Mouse (Mus musculus) left cerebral cortex, postnatal 10 days (tissue): ENCODE measurements around the gene Cxcr4. TPM values are rescaled to one million over a fixed set of nuclear protein-coding genes. Genes with fewer than 3 reads are reported as not detected.
A peak's percentile ranks its signal among the peaks of the same experiment; 100 is the strongest.
"Not testable (repeated sequence)": the region's sequence is repeated elsewhere in the genome, so short reads cannot be mapped to it uniquely, and the experiment has no call there.

ENCODE experiments used
- DNase-seq, 2 experiments: peaks; one replicate each; pipeline ENCODE4 v3.0.0; 2021 to 2022; ENCODE audit warnings: low spot score in 2 of 2, mixed read lengths in 1 of 2; ENCODE audit errors: extremely low spot score in 1 of 2
- intact Hi-C: fragments of 180-260 bp; cut with DNase I; formaldehyde crosslinking; loops from one replicate; pipeline ENCODE4 v1.15.1; 2025
- total RNA-seq, 2 experiments: library from RNA; stranded (reverse); gene quantifications; 2 replicates each; pipeline ENCODE4 v1.2.3; 2021

Gene Cxcr4
- total RNA-seq, 2 experiments from 2014 or later: 7.2 to 10.0 TPM

DNA sequence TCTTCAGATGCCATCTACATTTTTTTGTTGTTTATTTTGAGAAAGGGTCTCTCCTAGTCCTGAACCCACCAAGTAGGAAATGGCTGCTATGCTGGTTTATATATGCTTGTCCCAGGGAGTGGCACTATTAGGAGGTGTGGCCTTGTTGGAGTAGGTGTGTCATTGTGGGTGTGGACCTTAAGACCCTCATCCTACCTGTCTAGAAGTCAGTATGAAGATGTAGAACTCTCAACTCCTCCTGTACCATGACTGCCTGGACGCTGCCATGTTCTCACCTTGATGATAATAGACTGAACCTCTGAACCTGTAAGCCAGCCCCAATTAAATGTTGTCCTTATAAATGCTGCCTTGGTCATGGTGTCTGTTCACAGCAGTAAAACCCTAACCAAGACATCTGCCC is 7.4 kb downstream of the Cxcr4 start:
- intact Hi-C loops, DNase-seq: not testable (repeated sequence)

DNA sequence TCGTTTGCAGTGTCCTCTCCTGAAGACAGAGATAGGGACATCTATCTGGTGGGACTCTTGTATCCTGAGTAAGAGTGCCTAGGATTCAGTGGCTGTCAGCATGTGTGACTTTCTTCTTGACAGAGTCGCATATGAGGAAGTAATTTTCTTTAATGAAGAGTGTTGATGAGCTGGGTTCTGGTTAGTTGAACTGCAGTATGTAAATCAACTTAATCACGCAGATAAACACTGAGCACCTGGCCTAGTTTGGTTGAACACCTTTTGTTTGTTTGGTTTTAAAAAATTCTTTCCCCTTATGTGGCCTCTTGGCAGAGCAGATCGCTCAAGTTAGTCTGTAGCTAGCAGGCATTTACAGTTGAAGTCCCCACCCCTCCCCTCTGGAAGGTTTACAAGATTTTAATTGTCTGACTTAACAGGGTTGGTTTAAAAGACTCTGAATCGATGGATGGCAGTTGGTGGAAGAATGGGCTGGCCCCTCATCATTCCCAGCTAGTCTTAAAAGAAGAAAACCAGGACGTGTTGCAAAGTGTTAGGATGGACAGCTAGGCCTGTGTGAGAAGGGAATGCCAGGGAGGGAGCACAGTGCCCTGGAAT is 8.7 kb downstream of the Cxcr4 start:
- intact Hi-C loops: no loop called here
- DNase-seq: no peak

DNA sequence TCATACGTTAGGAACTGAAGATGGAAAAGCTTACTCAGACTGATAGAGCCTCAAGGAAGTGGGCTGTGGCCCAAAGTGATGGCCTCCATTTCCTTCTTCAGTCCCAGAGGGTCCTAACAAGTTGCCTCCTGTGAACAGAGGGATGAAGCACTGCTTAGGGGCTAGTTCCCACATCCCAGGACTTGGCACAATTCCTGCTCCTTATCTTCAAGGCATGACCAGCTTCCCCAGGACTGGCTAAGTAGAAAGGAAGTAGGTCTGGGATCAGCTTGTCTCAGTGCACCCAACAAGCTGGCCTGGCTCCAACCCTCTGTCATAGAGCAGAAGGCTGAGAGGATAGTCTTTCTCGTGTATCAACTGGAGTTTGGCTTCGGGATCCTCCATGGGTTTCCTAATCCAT is 11.8 kb downstream of the Cxcr4 start:
- intact Hi-C loops: no loop called here
- no peak for DNase-seq

DNA sequence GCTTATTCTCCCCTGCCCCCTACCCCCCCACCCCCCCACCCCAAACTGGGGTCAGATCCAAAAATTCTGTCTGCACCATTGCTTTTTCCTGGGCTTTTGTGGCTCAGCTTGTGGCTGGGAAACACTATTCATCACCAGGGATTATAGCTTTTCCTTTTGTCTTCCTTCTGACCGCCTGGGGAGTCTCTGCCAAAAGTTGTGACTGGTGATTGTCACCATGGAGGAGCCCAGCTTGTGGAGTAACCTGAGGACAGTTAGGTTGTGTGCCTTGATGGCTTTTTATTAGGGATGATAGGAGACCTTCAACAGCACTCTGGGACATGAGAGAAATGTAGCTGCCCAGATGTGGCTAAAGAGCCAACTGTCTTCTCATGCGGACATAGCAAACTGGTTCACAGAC is 13.6 kb downstream of the Cxcr4 start:
- intact Hi-C loops: no loop called here
- DNase-seq: no peak

DNA sequence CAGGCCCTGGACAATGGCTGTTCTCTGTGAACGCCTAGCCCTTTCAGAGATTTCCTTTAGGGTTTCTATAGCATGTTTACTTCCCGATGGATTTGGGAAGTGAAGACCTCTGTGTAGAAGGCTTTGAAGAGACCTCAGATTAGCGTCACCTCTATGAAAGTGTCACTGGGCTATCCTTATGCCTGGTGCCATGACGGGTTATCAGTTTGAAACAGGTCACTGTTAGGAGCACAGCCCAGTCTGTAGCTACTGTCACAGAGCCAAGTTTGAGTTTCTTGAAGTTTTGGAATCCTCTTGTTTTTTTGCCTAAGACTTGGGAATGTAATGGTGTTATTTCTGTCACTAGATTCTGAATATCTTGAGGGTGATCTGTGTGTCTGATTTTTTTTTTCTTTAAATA is 17.0 kb downstream of the Cxcr4 start:
- intact Hi-C loops: no loop called here
- DNase-seq: no peak

DNA sequence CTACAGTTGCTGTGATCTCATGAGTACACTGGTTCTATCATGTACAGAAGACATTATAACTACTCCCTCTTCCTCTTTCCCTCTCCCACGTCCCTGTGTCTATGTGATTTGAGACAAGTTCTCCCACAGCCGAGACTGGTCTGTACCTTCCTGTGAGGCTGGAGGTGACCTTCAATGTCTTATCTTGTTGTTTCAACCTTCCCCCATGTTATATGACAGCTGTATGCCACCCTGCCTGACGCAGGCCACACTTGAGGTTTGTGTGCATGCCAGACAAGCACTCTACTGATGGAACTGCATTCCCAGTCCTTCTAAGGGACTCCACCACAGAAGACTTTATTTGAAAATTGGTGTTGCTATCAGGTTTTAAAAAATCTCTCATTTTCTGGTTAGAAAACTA is 21.1 kb downstream of the Cxcr4 start:
- no peak for DNase-seq
- intact Hi-C loops: no loop called here

DNA sequence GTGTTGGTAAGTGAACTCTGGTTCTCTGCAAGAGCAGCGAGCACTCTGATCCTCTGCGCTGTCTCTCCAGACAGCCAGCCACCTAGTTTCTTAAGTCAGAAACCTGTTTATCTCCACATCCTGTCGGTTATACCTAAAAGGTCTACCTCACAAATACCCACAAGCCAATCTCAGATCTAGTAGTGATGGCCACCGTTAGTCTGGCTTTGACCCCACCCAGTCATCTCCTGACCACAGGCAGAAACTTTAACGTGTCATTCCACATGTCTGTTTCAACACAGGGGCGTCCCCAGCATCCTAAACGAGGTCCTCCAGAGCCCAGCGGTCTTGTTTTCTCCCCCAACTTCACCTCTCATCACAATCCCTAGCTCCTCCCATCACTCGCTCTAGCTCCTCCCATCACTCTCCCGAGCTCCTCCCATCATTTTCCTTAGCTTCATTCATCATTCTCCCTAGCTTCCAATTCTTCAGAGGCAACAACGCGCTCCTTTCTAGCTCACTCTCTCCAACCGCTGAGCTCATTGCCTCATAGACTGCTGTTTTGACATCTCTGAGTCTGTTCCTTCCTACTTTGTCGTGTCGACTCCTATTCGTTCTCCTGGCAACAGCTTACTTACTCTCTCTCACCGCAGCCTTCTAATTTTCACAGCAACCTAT is 22.0 kb downstream of the Cxcr4 start:
- no peak for DNase-seq
- intact Hi-C loops: no loop called here

DNA sequence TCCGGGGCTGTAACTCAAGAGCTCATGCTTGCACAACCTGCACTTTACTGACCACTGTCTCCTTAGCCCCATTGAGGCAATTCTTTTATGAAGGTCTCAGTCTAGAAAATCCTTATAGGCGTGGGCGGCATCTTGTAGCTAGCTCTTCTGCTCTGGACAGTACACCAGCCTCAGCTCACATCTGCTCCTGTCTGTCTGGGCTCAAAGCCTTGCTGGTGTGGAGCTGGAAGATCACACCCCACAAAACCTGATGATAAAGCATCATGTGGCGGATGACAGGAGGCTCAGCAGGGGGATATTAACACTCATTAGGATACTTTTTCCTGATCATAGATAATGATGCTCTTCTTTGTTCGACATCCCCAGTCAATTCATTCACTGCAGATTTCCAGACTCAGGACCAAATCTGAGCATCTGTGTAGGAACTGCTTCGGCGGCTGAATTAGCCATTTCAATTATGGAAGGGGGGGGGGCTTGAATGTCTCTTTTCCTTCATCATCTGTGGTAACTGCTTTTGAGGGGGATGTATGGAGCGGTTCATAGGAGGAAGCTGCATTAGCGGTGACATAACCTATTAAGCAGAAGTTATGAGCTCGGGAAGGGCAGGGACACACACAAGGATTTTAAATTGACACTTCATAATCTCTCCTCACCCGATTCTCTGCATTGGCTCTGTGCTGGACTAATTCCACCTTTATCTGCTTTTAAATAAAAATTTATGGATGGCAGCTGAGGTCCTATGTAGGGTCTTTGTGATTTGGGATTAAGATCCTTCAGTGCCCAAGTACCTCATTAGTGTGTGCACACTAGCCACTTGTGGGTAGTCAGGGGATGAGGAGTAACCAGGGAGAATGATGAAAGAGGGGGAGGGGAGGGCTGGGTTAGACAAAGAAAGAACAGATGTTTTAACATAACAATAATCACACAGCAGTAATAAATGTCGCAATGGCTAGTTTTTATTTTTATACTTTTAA is 24.6 kb downstream of the Cxcr4 start:
- intact Hi-C loops: no loop called here
- no peak for DNase-seq

DNA sequence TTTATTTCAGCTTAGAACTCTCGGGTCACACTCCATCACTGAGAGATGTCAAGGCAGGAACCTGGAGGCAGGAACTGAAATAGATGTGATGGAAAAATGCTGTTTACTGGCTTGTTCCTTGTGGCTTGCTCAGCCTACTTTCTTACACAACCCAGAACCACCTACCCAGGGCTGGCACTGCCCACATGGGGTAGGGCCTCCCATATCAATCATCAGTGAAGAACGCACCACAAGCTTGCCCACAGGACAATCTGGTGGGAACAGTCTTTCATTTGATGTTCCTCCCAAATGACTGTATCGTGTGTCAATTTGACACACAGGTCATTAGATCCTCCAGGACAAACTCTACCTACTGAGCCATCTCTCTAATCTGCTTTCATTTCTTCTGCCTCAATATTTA is 28.2 kb downstream of the Cxcr4 start:
- intact Hi-C loops: no loop called here
- no peak for DNase-seq

DNA sequence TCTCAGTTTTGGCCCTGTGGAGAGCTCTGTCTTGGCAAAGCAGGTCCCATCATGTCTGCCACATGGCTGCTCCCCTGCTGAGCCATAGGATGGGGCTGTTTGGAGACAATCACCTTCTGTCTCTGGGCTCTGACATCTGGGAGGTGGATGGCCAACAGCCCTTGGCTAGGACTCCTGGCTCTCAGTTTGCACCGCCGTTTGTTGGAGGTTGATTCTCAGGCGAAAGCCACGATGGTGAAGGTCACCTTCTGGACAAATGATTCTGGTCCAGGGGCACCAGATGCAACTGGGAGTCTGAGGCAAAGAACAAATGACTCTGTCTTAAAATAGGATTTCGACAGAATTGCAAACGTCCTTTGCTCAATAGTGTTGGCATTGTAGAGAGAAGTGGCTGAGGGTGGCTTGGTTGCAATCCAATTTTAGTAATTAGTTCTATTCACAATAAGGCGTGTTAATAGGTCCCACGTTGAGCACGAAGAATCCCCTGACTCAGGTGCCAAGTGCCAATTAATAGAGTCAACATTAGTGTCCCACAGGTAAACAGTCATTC is 30.7 kb downstream of the Cxcr4 start:
- DNase-seq: peak; percentile 13 to 31
- intact Hi-C loops: no loop called here

DNA sequence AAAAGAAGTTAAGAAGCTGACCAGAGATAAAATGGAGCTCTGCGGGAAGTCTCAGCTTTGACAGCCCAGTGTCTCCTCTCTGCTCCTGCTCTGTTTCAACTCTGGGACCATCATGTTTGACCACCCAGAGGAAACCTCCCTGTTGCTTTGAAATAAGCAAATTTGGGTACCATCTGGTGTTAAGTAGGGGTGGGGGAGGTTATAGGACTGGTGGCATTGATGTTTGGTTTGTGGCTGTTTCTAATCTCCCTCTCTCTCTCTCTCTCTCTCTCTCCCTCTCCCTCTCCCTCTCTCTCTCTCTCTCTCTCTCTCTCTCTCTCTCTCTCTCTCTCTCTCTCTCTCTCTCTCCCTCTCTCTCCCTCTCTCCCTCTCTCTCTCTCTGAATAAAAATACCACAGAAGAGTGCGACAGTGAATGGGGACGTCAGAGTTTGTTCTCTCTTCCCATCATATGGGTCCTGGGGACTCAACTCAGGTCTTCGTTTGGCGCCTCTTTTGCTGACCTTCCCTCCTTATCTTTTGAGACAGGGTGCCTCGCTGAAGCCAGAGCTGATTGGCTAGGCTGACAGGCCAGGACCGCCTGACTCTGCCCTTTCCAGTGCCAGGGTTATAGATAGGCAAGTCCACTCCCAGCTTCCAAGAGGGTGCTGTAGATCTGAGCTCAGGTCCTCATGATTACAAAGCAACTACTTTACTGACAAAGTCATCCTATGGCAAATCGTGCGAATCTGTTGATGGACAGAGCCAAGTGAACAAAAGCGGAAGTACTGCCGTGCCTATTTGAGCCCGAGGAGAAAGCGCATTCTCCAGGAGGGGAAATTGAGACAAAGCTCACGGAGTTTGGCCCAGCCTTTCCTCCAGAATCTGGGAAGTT is 31.4 kb downstream of the Cxcr4 start:
- intact Hi-C loops: no loop called here
- no peak for DNase-seq

DNA sequence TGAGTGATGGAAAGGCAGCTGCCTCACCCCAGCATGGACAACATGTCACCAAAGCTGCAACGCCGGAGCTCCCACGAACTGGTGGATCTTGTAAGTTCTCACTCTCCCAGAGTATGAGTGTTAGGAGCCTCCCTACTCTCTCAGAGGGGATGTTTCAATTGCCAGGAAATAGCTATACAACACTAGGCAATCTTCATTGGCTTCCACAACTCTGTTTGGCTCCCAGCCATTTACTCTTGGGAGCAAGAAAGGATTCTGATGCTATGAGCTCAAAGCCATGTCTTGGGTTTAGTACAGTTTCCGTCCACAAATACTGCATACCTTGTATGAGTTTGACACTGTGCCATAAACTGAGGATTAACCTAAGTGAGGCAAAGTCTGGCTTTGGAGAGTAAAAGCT is 34.1 kb downstream of the Cxcr4 start:
- DNase-seq: no peak
- intact Hi-C loops: no loop called here

DNA sequence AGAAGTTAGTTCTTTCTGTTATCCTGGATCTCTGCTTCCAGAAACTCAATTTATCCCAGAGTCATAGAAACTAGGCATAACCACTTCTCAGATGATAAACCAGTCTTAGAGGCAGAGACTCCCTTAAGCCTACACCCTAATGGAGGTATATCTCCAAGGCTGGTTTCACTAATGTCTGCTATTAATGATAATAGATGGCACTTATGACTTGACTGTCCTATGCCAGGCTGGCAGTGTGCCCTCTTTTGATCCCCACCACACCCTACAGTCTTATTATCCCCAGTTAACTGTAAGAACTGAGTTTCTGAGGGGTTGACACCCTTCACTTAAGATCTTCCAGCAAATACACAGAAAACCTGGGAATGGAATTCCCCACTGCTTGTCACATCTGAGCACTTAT is 39.5 kb downstream of the Cxcr4 start:
- intact Hi-C loops: no loop called here
- DNase-seq: no peak

DNA sequence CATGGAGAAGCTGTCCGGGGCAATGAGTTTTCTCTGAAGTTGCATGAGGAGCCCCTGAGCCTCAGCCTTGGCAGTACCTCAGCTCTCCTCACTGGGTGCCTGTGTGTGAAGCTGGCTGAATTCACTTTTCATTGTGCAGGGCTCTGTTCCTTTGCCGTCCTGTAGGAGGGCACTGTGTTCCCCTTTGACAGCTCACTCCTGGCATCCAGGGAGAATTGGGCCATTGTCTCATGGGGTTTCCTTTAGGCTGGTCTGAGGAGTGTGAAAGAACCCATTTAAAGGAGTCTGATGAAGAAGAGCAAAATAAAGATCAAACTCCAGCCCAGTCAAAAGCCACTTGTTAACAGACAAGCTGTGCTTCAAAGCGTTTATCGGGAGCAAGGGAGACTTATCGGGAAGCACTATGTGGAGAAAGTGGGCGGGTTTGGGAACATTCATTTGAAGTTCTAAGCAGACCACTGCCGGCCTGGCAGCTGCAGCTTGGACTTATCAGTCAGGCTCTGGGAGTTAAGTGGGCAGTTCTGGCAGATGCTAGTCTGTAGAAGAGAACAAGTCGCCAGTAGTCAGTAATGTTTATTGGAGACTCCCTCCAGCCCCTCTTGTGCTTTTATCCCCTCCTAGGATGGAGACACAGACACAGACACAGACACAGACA is 40.2 kb downstream of the Cxcr4 start:
- no peak for DNase-seq
- intact Hi-C loops: no loop called here

DNA sequence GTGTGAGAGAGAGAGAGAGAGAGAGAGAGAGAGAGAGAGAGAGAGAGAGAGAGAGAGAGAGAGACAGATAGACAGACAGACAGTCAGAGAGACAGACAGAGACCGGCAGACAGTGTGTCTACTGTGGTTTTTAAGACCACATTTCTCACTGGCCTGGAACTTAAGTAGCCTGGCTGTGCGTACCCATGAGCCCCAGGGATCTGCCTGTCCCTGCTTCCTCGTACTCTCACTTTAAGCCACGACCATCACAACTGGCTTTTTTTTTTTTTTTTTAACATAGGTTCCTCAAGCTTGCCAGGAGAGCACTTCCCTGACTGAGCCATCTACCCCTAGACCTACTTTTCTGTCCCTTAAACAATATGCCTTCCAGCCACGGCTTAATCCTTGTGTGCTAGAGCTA is 42.7 kb downstream of the Cxcr4 start:
- intact Hi-C loops: no loop called here
- no peak for DNase-seq

DNA sequence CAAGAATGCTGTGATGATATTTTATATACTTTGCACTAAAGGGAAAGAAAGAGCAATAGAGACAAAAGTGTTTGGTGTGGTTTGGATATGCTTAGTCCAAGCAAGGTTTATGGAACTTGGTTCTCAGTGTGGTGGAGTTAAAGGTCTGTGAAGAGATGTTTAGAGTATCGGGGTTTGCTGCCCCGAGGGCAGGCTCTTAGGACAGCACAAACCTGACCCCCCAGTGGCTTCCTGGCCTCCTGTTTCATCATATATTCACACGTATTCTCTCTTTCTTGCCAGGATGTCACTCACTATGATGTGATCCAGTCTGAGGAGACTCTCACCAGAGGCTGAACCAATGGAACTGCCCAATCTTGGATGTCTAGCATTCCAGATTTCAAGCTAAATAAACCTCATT is 43.1 kb downstream of the Cxcr4 start:
- DNase-seq: no peak
- intact Hi-C loops: no loop called here

DNA sequence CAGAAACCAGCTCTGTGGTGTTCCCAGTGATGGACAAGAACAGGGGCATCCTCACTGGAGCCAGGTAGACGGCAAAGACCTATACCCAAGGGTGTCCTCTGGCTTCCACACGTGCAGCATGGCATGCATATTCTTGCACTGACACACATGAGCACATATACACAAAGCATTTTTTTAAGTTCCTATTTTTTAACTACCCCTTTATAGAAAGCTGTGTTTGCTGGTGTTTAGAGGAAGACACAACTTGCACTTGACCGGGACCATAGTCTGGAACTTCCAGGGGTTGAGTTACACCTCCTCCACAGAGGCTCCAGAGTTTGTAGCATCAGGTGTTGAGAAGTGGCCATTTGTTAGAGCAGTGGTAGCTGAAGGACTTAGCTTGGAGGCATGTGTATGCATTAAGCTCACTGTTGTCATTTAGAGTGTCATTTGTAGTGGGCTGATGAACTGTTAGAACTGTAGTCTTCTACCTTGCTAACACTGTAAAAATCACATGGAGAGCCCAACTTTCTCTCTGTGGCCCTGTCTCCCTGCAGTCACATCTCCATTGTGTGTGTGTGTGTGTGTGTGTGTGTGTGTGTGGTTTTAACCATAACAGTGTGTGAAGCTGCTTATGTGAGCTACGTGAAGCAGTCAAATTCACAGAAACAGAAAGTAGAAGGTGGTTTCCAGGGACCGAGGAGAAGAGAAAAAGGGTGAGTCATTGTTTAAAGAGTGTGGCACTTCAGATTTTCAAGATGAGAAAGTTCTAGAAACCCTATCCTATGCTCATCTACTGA is 43.7 kb downstream of the Cxcr4 start:
- intact Hi-C loops: no loop called here
- DNase-seq: no peak

DNA sequence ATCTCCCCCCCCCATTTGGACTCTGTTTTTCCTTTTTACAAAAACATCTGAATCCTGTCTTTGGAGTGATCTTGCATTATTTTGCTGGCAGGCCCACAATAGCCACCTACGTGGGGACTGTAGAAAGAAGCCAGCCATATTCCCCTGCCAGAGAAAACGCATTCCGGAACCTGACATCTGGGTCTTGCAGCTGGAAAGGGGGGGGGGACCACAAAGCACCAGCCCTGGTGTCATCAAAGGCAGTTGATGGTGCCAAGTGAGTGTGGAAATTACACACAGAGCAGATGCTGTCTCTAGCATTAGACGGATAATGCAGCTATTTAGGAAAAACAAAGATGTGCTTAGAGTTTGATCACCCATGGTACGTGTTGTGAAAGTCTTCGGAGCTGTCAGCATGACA is 46.4 kb downstream of the Cxcr4 start:
- intact Hi-C loops: no loop called here

More for the DNA sequence above, 46.4 kb downstream of the Cxcr4 start:
- DNase-seq: no peak
